Mouse (Mus musculus): ENCODE results near the gene Ubxn6. TPM values are rescaled to one million over a fixed set of nuclear protein-coding genes. Genes with fewer than 3 reads are reported as not detected.
A peak's percentile ranks its signal among the peaks of the same experiment; 100 is the strongest.
"Not testable (repeated sequence)": the region's sequence is repeated elsewhere in the genome, so short reads cannot be mapped to it uniquely, and the experiment has no call there.

Gene Ubxn6
- polyA plus RNA-seq, 1 experiment from 2014 or later = 79.6 TPM

DNA sequence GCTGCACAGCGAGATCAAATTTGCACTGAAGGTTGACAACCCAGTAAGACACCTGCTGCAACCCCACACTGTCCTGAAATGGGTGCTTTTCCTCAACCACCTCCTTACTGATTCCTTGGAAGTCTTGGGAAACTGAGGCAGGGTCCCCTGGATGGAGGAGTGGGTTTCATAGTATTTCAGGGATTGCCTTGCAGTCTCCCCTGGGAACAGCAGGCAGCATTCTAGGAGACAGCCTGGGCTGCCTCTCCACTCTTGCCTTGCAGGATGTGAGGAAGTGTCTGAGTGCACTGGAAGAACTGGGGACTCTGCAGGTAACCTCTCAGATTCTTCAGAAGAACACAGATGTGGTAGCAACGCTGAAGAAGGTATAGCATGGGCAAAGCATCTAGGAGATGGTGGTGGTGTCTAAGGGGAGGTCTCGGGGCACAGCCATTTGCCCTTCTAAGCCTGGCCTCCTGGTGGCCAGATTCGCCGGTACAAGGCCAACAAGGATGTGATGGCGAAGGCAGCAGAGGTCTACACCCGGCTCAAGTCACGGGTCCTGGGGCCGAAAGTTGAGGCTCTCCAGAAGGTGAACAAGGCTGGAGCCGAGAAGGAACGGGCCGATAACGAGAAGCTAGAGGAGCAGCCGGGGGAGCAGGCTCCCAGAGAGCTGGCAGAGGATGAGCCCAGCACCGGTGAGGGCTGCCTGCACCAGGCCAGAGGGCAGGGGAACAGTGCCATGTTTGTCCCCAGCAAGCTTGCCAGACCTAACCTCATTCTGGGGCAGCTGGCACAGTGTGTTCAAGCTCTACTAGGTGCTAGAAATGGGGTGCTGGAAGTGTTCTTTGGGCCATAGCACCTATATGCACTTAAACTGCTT, 24.1 kb upstream of the Ubxn6 start:
- no peak overlapping the region for H3K4me3 ChIP-seq
- H3K36me3 ChIP-seq = peaks cover 98% of the 10 kb centered on the region
- no peaks in the 10 kb centered on the region for H3K27me3 ChIP-seq
- H3K9ac ChIP-seq = no peak overlapping the region
- H3K4me1 ChIP-seq (replicated peaks) = no peaks in the 10 kb centered on the region
- ATAC-seq (ENCODE audit: low read depth) = no peak
- H3K4me2 ChIP-seq = no peak overlapping the region
- no peaks in the 10 kb centered on the region for H3K9me3 ChIP-seq
- 92% methylated on average over 15 of the region's 15 CpGs for WGBS
- H3K27ac ChIP-seq (replicated peaks) = no peak overlapping the region

DNA sequence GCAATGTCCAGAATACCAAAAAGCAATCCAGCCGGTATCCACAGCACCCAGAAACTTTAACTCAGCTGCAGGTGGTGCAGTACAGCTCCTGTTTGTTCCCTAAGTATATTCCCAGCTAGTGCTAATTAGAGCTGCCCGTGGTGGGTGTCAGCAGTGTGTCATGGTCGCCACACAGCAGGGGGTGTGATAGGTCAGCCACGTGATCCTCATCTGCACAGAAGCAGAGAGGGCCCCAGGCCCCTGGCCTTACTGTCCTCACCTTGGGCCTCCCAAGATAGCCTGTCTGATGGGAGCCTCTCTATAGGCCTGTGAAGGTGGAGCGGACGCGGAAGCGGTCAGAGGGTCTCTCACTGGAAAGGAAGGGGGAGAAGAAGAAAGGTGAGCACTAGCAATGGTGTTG, 23.4 kb upstream of the Ubxn6 start:
- no peak for ATAC-seq (ENCODE audit: low read depth)
- no peak overlapping the region for H3K4me3 ChIP-seq
- WGBS = 93% methylated on average over 8 of the region's 8 CpGs
- no peak overlapping the region for H3K9ac ChIP-seq
- H3K4me2 ChIP-seq = no peak overlapping the region
- no peak overlapping the region for H3K27ac ChIP-seq (replicated peaks)
- peaks cover 95% of the 10 kb centered on the region for H3K36me3 ChIP-seq
- no peaks in the 10 kb centered on the region for H3K9me3 ChIP-seq
- H3K4me1 ChIP-seq (replicated peaks) = no peaks in the 10 kb centered on the region
- H3K27me3 ChIP-seq = no peaks in the 10 kb centered on the region

DNA sequence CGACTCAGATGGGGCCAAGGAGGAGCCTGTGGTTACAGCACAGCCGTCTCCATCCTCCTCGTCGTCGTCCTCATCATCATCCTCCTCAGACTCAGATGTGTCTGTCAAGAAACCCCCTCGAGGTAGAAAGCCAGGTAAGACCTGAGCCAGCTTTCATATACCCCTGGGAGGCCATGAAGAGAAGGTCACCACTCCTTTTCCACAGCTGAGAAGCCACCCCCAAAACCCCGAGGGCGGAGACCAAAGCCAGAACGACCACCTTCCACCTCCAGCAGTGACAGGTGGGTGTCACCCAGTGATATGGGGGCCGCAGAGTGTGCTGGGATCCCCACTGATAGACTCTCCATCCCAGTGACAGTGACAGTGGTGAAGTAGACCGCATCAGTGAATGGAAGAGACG, 22.1 kb upstream of the Ubxn6 start:
- Histone ChIP-seq H3K4me3 (no peak overlapping the region), H3K4me1 (replicated peaks) (no peaks in the 10 kb centered on the region), H3K9me3 (no peaks in the 10 kb centered on the region), H3K27me3 (no peaks in the 10 kb centered on the region), H3K9ac (no peak overlapping the region), H3K27ac (replicated peaks) (no peak overlapping the region), H3K4me2 (no peak overlapping the region), H3K36me3 (peaks cover 89% of the 10 kb centered on the region)
- no peak for ATAC-seq (ENCODE audit: low read depth)
- 91% methylated on average over 12 of the region's 12 CpGs for WGBS

- no peaks in the 10 kb centered on the region for H3K4me1 ChIP-seq (replicated peaks)
- no peak overlapping the region for H3K27ac ChIP-seq (replicated peaks)
Measured at GRCm38 (mm10) chr17:56092794-56093193, 18.0 kb upstream of the Ubxn6 start.

DNA sequence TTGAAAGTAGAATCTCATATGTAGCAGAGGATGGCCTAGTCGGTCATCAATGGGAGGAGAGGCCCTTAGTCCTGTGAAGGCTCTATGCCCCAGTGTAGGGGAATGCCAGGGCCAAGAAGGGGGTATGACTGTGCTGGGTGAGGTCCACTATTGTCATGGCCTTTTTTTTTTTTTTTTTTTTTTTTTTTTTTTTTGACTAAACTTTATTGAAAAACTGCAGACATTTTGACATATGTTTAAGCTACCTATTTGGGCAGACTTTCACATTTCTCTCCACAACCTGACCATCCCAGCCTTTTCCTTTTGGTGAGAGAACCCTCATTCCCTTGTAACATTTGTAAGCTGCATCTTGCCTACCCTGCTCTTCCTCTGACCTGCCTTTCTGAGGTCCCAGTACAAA, 17.5 kb upstream of the Ubxn6 start:
- no peak overlapping the region for H3K4me3 ChIP-seq
- H3K27ac ChIP-seq (replicated peaks) = no peak overlapping the region
- no peaks in the 10 kb centered on the region for H3K9me3 ChIP-seq
- WGBS = 87% methylated on average over 1 of the region's 1 CpGs
- no peak overlapping the region for H3K9ac ChIP-seq
- H3K27me3 ChIP-seq = no peaks in the 10 kb centered on the region
- H3K4me2 ChIP-seq = no peak overlapping the region
- no peak for ATAC-seq (ENCODE audit: low read depth)
- peaks cover 63% of the 10 kb centered on the region for H3K36me3 ChIP-seq
- H3K4me1 ChIP-seq (replicated peaks) = no peaks in the 10 kb centered on the region

More at GRCm38 (mm10) chr17:56092794-56093193, 18.0 kb upstream of the Ubxn6 start:
- Histone ChIP-seq H3K9ac (peak overlapping the region; percentile 31; the same call in 1 of the 2 replicates), H3K4me2 (no peak overlapping the region), H3K9me3 (no peaks in the 10 kb centered on the region), H3K4me3 (no peak overlapping the region), H3K36me3 (peaks cover 65% of the 10 kb centered on the region), H3K27me3 (no peaks in the 10 kb centered on the region)
- 100% methylated on average over 1 of the region's 1 CpGs for WGBS
- no peak for ATAC-seq (ENCODE audit: low read depth)

- Histone ChIP-seq H3K27me3 (no peaks in the 10 kb centered on the region), H3K4me3 (peak overlapping the region; percentile 84), H3K36me3 (peaks cover 34% of the 10 kb centered on the region), H3K4me1 (replicated peaks) (peaks cover 32% of the 10 kb centered on the region), H3K27ac (replicated peaks) (peak overlapping the region; percentile 52; the same call in 1 of the 2 replicates), H3K9ac (peak overlapping the region; percentile 95), H3K4me2 (peak overlapping the region; percentile 100), H3K9me3 (no peaks in the 10 kb centered on the region)
- ATAC-seq (ENCODE audit: low read depth) = peak; percentile 24
- 9% methylated on average over 8 of the region's 8 CpGs for WGBS
Measured at GRCm38 (mm10) chr17:56080781-56081585, 6.2 kb upstream of the Ubxn6 start.

GRCm38 (mm10) chr17:56079921-56080320, 5.1 kb upstream of the Ubxn6 start:
- H3K36me3 ChIP-seq = peaks cover 27% of the 10 kb centered on the region
- WGBS = 1% methylated on average over 11 of the region's 11 CpGs
- H3K9me3 ChIP-seq = no peaks in the 10 kb centered on the region

GRCm38 (mm10) chr17:56078880-56079795, 4.3 kb upstream of the Ubxn6 start, which contains the start of gene Hdgfl2:
Gene Hdgfl2 (plus strand): TSS chr17:56079634.
- peak within 1 kb of the TSS; percentile 100 for H3K4me2 ChIP-seq
- H3K9me3 ChIP-seq = no peaks in the 10 kb centered on the region
- peak within 1 kb of the TSS; percentile 95 for H3K9ac ChIP-seq
- peaks cover 43% of the 10 kb centered on the region for H3K4me1 ChIP-seq (replicated peaks)
- no peaks in the 10 kb centered on the region for H3K27me3 ChIP-seq
- peak; percentile 95 for ATAC-seq (ENCODE audit: low read depth)
- peak within 1 kb of the TSS; percentile 72 for H3K27ac ChIP-seq (replicated peaks)
- WGBS = 0% methylated on average over 60 of the region's 61 CpGs
- H3K36me3 ChIP-seq = peaks cover 19% of the 10 kb centered on the region
- H3K4me3 ChIP-seq = peak within 1 kb of the TSS; percentile 84

More at GRCm38 (mm10) chr17:56079921-56080320, 5.1 kb upstream of the Ubxn6 start:
- Histone ChIP-seq H3K4me1 (replicated peaks) (peaks cover 40% of the 10 kb centered on the region), H3K4me3 (peak overlapping the region; percentile 84), H3K27me3 (no peaks in the 10 kb centered on the region), H3K27ac (replicated peaks) (peak overlapping the region; percentile 72), H3K9ac (peak overlapping the region; percentile 95), H3K4me2 (peak overlapping the region; percentile 100)
- no peak for ATAC-seq (ENCODE audit: low read depth)

DNA sequence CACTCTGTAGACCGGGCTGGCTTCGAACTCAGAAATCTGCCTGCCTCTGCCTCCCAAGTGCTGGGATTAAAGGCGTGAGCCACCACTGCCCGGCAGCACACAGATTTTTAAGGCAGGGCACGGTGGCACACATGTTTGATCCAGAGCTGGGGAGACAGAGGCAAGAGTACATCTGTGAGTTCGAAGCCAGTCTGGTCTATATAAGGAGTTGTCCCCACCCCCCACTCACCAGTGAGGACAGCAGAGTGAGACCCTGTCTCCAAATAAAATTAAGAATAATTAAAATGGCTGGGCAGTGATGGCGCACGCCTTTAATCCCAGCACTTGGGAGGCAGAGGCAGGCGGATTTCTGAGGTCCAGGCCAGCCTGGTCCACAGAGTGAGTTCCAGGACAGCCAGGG, 3.5 kb upstream of the Ubxn6 start:
- H3K4me3 ChIP-seq = peak overlapping the region; percentile 84
- 64% methylated on average over 9 of the region's 9 CpGs for WGBS

DNA sequence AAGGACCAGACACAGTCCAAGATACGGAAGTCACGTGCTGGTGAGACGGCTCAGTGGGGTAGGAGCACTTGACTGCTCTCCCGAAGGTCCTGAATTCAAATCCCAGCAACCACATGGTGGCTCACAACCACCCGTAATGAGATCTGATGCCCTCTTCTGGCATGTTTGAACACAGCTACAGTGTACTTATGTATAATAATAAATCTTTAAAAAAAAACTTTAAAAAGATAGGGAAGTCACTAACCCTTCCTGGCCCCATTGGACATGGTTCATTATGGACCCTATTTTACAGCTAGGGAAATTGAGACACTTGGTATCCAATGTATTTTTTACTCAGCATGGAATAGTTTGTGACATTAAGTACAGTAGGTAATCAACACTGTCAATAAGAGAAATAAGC, 2.7 kb upstream of the Ubxn6 start:
- no peak for ATAC-seq (ENCODE audit: low read depth)

More for the DNA sequence above, 3.5 kb upstream of the Ubxn6 start:
- H3K27me3 ChIP-seq; H3K9ac ChIP-seq; ATAC-seq (ENCODE audit: low read depth); H3K9me3 ChIP-seq: not testable (repeated sequence)
- Histone ChIP-seq H3K4me2 (peak overlapping the region; percentile 40), H3K36me3 (peaks cover 16% of the 10 kb centered on the region), H3K4me1 (replicated peaks) (peaks cover 51% of the 10 kb centered on the region), H3K27ac (replicated peaks) (peak overlapping the region; percentile 50; the same call in 1 of the 2 replicates)

DNA sequence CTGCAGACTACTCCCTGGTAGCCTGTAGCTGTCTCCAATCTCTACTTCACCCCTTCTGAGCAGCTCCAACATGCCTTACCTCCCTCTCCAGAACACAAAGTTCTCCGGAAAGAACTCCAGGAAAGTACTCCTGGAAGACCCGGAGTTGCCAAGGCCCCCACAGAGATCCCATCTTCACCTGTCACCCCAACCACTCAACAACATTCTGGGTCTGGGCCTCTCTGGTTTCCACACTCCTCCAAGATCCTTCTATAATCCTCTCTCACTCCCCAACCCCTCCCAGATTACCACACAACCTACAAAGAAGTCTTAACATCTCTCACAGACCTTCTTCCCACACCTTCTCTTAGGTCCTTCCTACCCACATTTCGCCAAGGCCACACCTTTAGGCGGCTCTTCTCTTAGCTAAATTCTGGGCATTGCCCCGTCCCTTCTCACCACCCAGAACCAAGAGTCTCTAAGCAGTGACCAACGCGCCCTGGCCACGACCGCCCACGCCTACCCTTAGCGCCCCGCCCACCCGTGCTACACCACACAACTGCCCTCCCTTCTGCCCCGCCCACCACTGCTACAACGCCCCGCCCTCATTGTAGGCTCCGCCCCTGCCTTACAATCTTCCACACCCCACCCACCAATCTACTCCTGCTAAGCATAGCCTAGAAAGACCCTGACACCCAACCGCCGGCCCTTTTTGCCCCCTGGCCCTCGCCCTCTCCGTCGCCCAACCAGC, 566 bp downstream of the Ubxn6 start:
- peak overlapping the region; percentile 84 for H3K4me3 ChIP-seq
- peak; percentile 12 for ATAC-seq (ENCODE audit: low read depth)
- 8% methylated on average over 22 of the region's 22 CpGs for WGBS

More for the DNA sequence above, 2.7 kb upstream of the Ubxn6 start:
- no peak overlapping the region for H3K9ac ChIP-seq
- peaks cover 16% of the 10 kb centered on the region for H3K36me3 ChIP-seq
- 92% methylated on average over 5 of the region's 5 CpGs for WGBS
- H3K27me3 ChIP-seq = no peaks in the 10 kb centered on the region
- H3K9me3 ChIP-seq = no peaks in the 10 kb centered on the region
- peaks cover 44% of the 10 kb centered on the region for H3K4me1 ChIP-seq (replicated peaks)
- no peak overlapping the region for H3K4me3 ChIP-seq
- H3K4me2 ChIP-seq = no peak overlapping the region
- no peak overlapping the region for H3K27ac ChIP-seq (replicated peaks)

More for the DNA sequence above, 566 bp downstream of the Ubxn6 start:
- Histone ChIP-seq H3K4me2 (peak overlapping the region; percentile 82), H3K9me3 (no peaks in the 10 kb centered on the region), H3K36me3 (peaks cover 43% of the 10 kb centered on the region), H3K27me3 (no peaks in the 10 kb centered on the region), H3K27ac (replicated peaks) (peak overlapping the region; percentile 95), H3K4me1 (replicated peaks) (peaks cover 18% of the 10 kb centered on the region), H3K9ac (peak overlapping the region; percentile 90)
